Mouse (Mus musculus) forebrain, embryonic 15.5 days (tissue): ENCODE data around the gene Tet3. TPM values are rescaled to one million over a fixed set of nuclear protein-coding genes. Genes with fewer than 3 reads are reported as not detected.

Experiments used
- ATAC-seq: fragments of 200-750 bp; cut with Nextera tagmentation; replicated peaks from 2 replicates; pipeline ENCODE4 v1.8.0; 2017; ENCODE audit warnings: mild to moderate bottlenecking, moderate TSS enrichment, moderate library complexity
- H3K27ac ChIP-seq: fragments of 300-500 bp; sonication (generic); replicated peaks from 2 replicates; pipeline ENCODE4 v1.5.1; 2015; ENCODE audit warnings: mild to moderate bottlenecking, inconsistent platforms
- H3K27me3 ChIP-seq: fragments of 300-500 bp; sonication (generic); 2 replicates; pipeline ENCODE4 v1.6.1; 2015; ENCODE audit warnings: inconsistent platforms
- H3K36me3 ChIP-seq: fragments of 300-500 bp; sonication (generic); 2 replicates; pipeline ENCODE4 v1.6.1; 2015; ENCODE audit warnings: mild to moderate bottlenecking, inconsistent platforms
- H3K4me1 ChIP-seq: fragments of 300-500 bp; sonication (generic); 2 replicates; pipeline ENCODE4 v1.6.1; 2015; ENCODE audit warnings: inconsistent platforms
- H3K4me2 ChIP-seq: fragments of 300-500 bp; sonication (generic); replicated peaks from 2 replicates; pipeline ENCODE4 v1.6.1; 2015; ENCODE audit warnings: mild to moderate bottlenecking, inconsistent platforms
- H3K4me3 ChIP-seq: fragments of 300-500 bp; sonication (generic); 2 replicates; pipeline ENCODE4 v1.5.1; 2015; ENCODE audit warnings: mild to moderate bottlenecking, inconsistent platforms
- H3K9ac ChIP-seq: fragments of 300-500 bp; sonication (generic); replicated peaks from 2 replicates; pipeline ENCODE4 v1.6.1; 2015; ENCODE audit warnings: mild to moderate bottlenecking, inconsistent platforms
- H3K9me3 ChIP-seq: fragments of 300-500 bp; sonication (generic); 2 replicates; pipeline ENCODE4 v1.6.1; 2016; ENCODE audit warnings: inconsistent platforms
- WGBS: fragments of 180-500 bp; shearing (Covaris S2); methylation state at CpG from one replicate; pipeline ENCODE4 v1.1.7; 2015; ENCODE audit warnings: mixed read lengths; 5-methylcytosine and 5-hydroxymethylcytosine counted together
- polyA plus RNA-seq: library from polyadenylated mRNA; unstranded; fragments of >200 nt; fragmentation: Nextera tagmentation; extraction: Ambion mirVana; gene quantifications from 2 replicates; pipeline ENCODE4 v1.2.1, GENCODE M21; 2015

Gene Tet3
- polyA plus RNA-seq, 1 experiment from 2014 or later = 71.3 TPM

DNA sequence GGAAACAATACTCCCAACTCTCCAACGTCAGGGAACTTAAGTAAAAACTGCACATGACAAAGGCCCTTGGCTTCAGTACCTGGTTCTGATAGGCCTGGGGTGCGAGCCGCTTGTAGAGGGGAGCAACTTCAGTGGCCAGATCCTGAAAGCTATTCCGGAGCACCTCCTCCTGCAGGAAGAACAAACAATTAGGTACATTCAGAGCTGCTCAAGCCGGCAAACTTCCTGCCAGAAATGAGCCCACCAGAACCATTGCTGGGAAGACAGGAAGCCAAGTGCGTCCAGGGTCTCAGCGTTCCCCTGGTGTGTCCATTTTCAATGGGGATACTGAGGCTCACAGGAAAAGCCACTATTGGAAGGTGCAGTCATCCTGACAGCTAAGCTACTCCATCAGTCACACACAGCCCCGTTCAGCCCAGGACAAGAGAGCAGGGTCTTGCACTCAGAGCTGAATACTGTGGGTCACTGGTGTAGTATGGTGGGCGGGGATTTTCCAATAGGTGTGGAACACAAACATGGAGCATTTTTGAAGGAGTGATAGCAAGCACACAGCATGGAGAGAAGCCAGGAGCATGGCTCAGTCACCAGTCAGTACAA is 85.1 kb downstream of the Tet3 start:
- 84% methylated on average over 9 of the region's 9 CpGs for WGBS
- H3K27me3 ChIP-seq = no peaks in the 10 kb centered on the region
- no peak overlapping the region for H3K27ac ChIP-seq
- no peaks in the 10 kb centered on the region for H3K9me3 ChIP-seq
- no peak overlapping the region for H3K9ac ChIP-seq
- no peak for ATAC-seq
- no peaks in the 10 kb centered on the region for H3K4me1 ChIP-seq
- H3K4me3 ChIP-seq = no peak overlapping the region
- H3K36me3 ChIP-seq = peaks cover 98% of the 10 kb centered on the region
- H3K4me2 ChIP-seq = no peak overlapping the region

- Histone ChIP-seq H3K4me1 (no peaks in the 10 kb centered on the region), H3K9me3 (no peaks in the 10 kb centered on the region), H3K27ac (no peak overlapping the region), H3K4me3 (no peak overlapping the region), H3K27me3 (no peaks in the 10 kb centered on the region), H3K9ac (no peak overlapping the region), H3K4me2 (no peak overlapping the region), H3K36me3 (peaks cover 96% of the 10 kb centered on the region)
- no peak for ATAC-seq
- 93% methylated on average over 3 of the region's 3 CpGs for WGBS
Measured at GRCm38 (mm10) chr6:83371350-83371749, 87.5 kb downstream of the Tet3 start.

GRCm38 (mm10) chr6:83370316-83370965 is 88.4 kb downstream of the Tet3 start:
- Histone ChIP-seq H3K27me3 (no peaks in the 10 kb centered on the region), H3K27ac (no peak overlapping the region), H3K9me3 (no peaks in the 10 kb centered on the region), H3K4me1 (no peaks in the 10 kb centered on the region), H3K36me3 (peaks cover 90% of the 10 kb centered on the region), H3K4me3 (no peak overlapping the region), H3K4me2 (no peak overlapping the region), H3K9ac (no peak overlapping the region)
- WGBS = 92% methylated on average over 21 of the region's 21 CpGs
- no peak for ATAC-seq

GRCm38 (mm10) chr6:83363075-83363474 is 95.8 kb downstream of the Tet3 start:
- peaks cover 35% of the 10 kb centered on the region for H3K36me3 ChIP-seq

DNA sequence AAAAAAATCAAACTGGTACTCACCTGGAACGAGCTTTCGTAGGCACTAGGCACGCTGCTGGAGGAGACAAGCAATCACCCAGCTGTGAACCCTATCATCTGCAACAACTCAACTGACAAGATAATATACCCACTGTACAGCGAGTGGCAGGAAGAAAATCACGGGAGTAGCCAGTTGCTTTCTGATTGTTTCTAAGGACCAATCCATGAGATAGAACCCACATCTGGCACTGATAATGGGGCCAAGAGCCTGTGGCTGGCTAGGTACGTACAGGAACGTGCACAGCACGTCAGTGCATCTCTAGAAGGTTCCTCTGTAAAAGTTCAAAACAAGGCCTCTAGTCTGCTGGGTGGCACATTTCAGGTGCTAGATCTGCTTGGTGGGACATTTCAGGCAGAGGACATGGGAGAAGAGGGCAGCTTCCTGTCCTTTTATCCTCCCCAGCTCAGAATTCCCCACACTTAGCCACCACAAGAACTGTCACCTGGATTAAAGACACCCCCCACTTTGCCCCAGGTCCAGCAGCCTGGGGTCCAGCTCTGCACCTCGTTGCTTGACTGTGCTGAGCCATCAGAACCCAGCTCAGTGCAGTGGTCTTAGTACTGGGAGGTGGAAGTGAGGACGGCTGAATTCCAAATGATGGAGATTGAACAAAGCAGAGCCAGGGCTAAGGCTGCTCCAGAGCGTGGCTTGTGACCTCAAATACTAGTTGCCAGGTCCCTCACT is 97.2 kb downstream of the Tet3 start:
- H3K9ac ChIP-seq = no peak overlapping the region
- H3K36me3 ChIP-seq = peaks cover 25% of the 10 kb centered on the region
- no peaks in the 10 kb centered on the region for H3K9me3 ChIP-seq
- H3K4me1 ChIP-seq = no peaks in the 10 kb centered on the region
- H3K4me3 ChIP-seq = no peak overlapping the region
- no peak overlapping the region for H3K4me2 ChIP-seq
- H3K27me3 ChIP-seq = no peaks in the 10 kb centered on the region
- no peak overlapping the region for H3K27ac ChIP-seq
- WGBS = 85% methylated on average over 11 of the region's 11 CpGs
- no peak for ATAC-seq

More at GRCm38 (mm10) chr6:83363075-83363474, 95.8 kb downstream of the Tet3 start:
- H3K4me3 ChIP-seq = no peak overlapping the region
- no peaks in the 10 kb centered on the region for H3K4me1 ChIP-seq
- no peaks in the 10 kb centered on the region for H3K27me3 ChIP-seq
- no peak overlapping the region for H3K27ac ChIP-seq
- H3K9ac ChIP-seq = no peak overlapping the region
- no peaks in the 10 kb centered on the region for H3K9me3 ChIP-seq
- 87% methylated on average over 12 of the region's 12 CpGs for WGBS
- no peak overlapping the region for H3K4me2 ChIP-seq
- no peak for ATAC-seq

- H3K9me3 ChIP-seq = no peaks in the 10 kb centered on the region
- no peaks in the 10 kb centered on the region for H3K27me3 ChIP-seq
- peaks cover 34% of the 10 kb centered on the region for H3K36me3 ChIP-seq
- no peak overlapping the region for H3K27ac ChIP-seq
- H3K4me1 ChIP-seq = no peaks in the 10 kb centered on the region
- H3K4me3 ChIP-seq = no peak overlapping the region
- no peak overlapping the region for H3K4me2 ChIP-seq
- 94% methylated on average over 10 of the region's 10 CpGs for WGBS
- ATAC-seq = no peak
- H3K9ac ChIP-seq = no peak overlapping the region
Measured at GRCm38 (mm10) chr6:83357436-83357835, 101.4 kb downstream of the Tet3 start.

DNA sequence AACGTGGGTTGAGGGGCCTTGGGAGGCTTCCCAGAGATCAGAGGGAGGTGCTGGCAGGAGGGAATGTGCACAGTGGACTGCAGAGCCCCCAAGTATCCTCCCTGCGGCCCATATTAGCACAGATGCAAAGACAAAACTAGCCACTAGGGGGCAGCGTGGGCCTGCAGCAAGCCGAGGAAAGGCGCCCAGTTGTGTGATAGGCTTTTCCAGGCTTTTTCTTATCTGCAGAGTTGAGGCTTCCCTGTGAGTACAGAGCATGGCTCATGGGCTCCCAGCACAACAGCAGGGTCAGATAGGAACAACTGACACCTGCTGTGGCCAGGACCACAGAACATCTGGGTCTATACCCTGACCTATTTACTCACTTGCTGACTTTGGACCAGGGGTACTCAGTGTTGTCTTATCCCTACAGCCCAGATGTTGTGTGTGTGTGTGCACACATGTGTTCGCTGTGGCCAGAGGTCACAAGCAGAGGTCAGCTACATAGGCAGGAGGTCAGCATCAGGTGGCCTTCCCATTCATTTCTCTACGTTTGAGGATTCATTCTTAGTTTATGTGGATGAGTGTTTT is 102.2 kb downstream of the Tet3 start:
- peak; percentile 75 for ATAC-seq
- Histone ChIP-seq H3K36me3 (peaks cover 30% of the 10 kb centered on the region), H3K27ac (no peak overlapping the region), H3K4me1 (no peaks in the 10 kb centered on the region), H3K9ac (no peak overlapping the region), H3K4me3 (no peak overlapping the region), H3K9me3 (no peaks in the 10 kb centered on the region), H3K27me3 (no peaks in the 10 kb centered on the region), H3K4me2 (no peak overlapping the region)
- WGBS = 29% methylated on average over 7 of the region's 7 CpGs

- no peak overlapping the region for H3K27ac ChIP-seq
- peaks cover 22% of the 10 kb centered on the region for H3K36me3 ChIP-seq
- H3K27me3 ChIP-seq = no peaks in the 10 kb centered on the region
- WGBS = 89% methylated on average over 9 of the region's 9 CpGs
- no peaks in the 10 kb centered on the region for H3K9me3 ChIP-seq
- no peak overlapping the region for H3K9ac ChIP-seq
- H3K4me3 ChIP-seq = no peak overlapping the region
- no peak for ATAC-seq
- H3K4me2 ChIP-seq = no peak overlapping the region
- H3K4me1 ChIP-seq = peaks cover 7% of the 10 kb centered on the region
Measured at GRCm38 (mm10) chr6:83354856-83355781, 103.8 kb downstream of the Tet3 start.

- H3K9me3 ChIP-seq = no peaks in the 10 kb centered on the region
- no peak overlapping the region for H3K4me2 ChIP-seq
- H3K4me3 ChIP-seq = no peak overlapping the region
- H3K4me1 ChIP-seq = peaks cover 16% of the 10 kb centered on the region
- no peak for ATAC-seq
- H3K27me3 ChIP-seq = no peaks in the 10 kb centered on the region
- no peak overlapping the region for H3K27ac ChIP-seq
- H3K36me3 ChIP-seq = peaks cover 17% of the 10 kb centered on the region
- 94% methylated on average over 24 of the region's 24 CpGs for WGBS
- H3K9ac ChIP-seq = no peak overlapping the region
Measured at GRCm38 (mm10) chr6:83352666-83353410, 106.0 kb downstream of the Tet3 start.

GRCm38 (mm10) chr6:83351490-83352160 is 107.3 kb downstream of the Tet3 start:
- H3K36me3 ChIP-seq = peaks cover 15% of the 10 kb centered on the region
- 86% methylated on average over 7 of the region's 7 CpGs for WGBS
- no peak for ATAC-seq
- no peak overlapping the region for H3K27ac ChIP-seq
- H3K9me3 ChIP-seq = no peaks in the 10 kb centered on the region
- H3K9ac ChIP-seq = no peak overlapping the region
- H3K27me3 ChIP-seq = no peaks in the 10 kb centered on the region
- peaks cover 16% of the 10 kb centered on the region for H3K4me1 ChIP-seq
- H3K4me3 ChIP-seq = no peak overlapping the region
- H3K4me2 ChIP-seq = no peak overlapping the region
